Mouse (Mus musculus): ENCODE measurements around the gene Sidt2.
A peak's percentile ranks its signal among the peaks of the same experiment; 100 is the strongest.

Gene Sidt2

DNA sequence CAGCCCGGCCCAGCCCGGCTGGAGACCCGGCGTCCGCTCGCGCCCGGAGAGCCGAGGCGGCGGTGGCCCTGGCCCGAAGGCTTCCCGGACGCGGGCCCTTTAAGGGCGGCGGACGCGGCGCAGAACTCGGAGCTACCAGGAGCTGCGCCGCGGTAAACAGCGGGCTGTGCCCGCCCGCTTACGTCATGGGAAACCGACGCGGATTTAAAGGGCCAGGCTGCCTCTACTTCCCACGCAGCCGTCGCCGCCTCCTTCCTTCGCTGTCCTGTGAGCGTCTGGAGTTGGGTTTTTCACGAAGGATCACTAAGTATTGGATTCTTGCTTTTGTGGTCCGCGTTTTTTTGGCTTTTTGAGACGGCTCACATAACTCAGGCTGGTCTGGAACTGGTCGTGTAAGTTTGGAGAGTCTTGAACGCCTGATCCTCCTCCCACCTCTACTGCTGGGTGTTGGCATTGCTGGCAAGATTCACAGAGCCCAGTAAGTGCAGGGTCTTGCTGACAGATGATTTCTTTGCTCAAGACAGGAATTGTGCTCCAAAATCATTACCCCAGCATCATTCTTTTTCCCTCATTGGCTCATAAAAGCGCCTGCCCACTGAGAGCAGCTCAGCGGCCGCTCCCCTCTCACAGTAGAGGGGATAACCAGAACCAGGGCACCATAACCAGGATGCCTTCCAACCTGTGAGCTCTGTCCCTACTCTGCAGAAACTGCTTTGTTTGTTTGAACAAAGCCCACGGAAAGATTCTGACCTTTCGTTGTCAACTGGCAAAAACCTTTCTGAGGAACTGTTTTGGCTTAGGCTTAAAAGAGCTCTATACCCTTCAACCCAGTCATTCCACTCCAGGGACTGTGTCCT, at the start of gene Sidt2:
TSS of gene Sidt2 (minus strand) at position 152 of the 857 bp plus-strand sequence.
- peak; percentile 94 for DNase-seq (ENCODE audit: low read depth, low spot score)

DNA sequence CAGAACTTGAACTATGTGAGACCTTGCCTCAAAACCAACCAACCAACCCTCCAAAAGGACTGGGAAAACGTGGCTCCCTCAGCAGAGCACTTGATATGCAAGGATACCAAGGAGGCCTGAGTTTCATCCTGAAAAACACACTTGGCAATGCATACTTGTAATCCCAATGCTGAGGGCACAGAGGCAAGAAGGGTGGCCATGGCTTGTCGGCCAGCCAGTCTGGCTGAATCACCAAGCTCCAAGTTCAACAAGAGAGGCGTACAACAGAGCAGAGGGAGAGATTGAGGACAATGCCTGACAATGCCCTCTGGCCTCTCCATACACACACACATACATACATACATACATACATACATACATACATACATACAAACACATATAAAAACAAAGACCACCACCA, 49.5 kb upstream of the Sidt2 start:
- DNase-seq (ENCODE audit: low read depth, low spot score) = no peak

DNA sequence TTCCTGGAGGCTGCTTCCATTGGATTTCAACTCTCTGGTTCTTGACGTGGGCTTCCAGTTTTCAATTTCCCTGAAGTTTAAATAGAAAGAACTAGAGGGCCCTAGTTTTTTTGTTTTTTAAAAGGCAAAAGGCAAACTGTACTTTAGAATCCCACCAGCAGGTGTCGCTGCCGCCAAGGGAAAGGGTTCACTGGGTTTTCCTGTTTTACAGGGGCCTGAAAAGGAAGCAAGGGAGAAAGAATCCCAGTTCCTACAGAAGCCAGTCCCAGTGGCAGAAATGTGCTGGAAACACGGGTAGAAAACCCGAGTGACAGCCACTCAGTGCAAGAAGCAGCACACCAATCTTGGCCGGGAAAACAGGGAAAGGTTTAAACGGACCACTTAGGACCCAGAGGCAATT, 48.7 kb upstream of the Sidt2 start:
- peak; percentile 79 for DNase-seq (ENCODE audit: low read depth, low spot score)

DNA sequence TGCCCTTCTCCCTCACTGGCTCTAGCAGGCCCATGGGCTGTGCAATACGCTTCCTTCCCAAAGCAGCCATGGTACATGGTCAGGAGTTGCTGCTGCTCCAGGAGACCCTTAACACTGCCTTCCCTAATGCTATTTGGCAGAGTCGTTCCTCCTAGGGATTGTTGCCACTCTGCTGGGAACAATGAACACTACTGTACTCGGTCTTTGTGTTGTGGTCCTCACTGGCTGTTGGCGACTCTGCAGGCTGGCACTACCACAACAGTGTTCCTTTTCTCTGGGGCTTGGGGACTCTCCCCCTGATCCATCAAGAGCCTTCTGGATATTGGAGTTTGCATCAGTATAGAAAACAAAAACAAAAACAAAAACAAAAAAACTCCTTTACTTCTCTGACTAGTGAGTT, 44.0 kb upstream of the Sidt2 start:
- no peak for DNase-seq (ENCODE audit: low read depth, low spot score)

DNA sequence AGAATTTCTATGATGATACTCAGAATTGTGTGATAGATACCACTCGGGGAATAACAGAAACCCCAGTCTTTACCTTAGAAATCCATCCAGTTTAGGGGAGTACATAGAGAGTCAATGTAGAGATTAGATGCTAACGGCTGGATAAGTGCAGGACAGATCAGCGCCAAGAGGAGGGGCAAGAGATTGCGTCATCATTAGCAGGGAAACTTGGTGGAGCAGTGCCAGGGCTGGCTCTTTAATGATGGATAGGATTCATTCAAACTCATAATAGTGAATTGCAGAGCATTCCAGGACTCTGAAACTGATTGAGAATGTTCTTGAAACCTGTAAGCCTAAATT, 30.1 kb upstream of the Sidt2 start:
- DNase-seq (ENCODE audit: low read depth, low spot score) = peak; percentile 62

DNA sequence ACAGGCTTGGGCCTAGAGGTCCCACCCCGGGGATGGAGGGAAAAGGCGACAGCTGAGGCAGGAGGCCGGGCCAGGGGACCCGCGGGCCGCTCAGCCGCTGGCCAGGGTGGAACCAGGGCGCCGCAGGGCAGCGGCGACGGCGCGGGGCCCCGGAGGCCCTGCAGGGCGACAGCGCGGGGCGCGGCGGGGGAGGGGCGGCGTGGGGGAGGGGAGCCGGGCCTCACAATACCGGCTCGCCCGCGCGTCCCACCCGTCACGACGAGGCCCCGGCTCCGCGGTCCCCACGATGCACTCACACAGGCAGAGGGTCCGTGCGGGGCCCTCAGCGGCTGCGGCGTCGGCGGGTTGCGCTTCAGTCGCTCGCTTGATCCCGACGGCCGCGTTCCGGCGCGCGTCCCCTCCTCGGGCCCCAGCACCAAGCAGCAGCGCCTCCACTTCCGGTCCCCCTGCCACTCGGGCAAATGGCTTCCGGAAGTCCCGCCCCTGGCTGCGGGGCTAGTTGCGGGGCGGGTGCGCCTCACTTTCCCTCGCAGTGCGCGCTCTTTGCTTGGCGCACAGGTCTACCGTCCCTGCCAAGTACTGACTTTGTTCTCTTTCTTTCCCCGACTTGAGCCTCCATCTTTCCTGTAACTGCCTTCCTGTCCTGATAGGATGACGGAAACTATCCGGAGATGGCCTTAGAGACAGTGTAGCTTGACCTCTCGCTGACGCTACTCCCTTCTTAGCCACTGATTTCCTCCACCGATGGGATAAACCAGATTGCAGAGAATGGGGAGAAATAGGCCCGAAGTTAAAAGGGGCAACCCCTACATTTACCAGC, 29.6 kb upstream of the Sidt2 start:
- DNase-seq (ENCODE audit: low read depth, low spot score) = peak; percentile 93

DNA sequence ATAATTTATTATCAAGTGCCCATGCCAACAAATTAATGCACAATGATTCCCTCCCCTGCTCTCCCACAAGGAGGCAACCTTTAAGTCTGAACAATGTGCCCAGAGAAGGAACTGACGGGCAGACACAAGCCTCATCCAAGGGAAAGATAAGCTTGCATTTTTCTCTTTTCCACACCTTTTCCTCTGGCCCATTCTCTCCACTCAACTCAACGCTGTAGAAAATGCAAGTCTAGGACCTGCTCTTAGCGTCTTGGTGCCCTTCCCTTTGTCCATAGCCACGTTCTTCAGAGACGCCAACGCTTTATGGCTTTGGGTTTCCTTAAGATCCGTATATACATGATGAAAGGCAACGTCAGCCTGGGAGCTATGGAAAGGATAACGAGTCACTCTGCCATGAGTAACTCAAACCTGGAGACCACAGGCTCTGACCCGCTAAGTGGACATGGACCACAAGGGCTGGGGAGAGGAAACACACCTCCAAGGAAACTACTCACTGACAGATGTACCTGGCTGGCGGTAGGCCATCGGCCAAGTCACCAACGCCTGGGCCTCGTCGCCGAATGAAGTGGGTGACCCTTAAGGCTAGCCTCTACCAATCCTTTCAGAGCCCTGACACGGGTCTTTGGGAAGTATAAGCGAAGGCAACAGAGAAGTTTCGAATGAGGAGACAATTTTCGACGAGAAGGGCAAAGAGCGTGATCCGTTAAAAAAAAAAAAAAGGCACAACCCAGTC, 28.8 kb upstream of the Sidt2 start:
- peak; percentile 42 for DNase-seq (ENCODE audit: low read depth, low spot score)

DNA sequence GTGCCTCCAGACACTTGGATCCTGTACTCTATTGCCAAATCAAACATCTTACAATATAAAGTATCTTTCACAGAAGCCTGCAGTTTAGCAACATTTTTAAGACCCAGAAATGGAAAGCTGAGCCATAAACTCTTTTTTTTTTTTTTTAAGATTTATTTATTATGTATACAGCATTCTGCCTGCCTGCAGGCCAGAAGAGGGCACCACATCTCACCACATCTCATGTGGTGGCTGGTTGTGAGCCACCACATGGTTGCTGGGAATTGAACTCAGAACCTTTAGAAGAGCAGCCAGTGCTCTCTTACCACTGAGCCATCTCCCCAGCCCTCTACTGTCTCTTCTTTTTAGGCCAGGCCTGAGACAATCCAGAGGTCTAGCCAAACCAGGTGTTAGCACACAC, 26.3 kb upstream of the Sidt2 start:
- peak; percentile 64 for DNase-seq (ENCODE audit: low read depth, low spot score)

DNA sequence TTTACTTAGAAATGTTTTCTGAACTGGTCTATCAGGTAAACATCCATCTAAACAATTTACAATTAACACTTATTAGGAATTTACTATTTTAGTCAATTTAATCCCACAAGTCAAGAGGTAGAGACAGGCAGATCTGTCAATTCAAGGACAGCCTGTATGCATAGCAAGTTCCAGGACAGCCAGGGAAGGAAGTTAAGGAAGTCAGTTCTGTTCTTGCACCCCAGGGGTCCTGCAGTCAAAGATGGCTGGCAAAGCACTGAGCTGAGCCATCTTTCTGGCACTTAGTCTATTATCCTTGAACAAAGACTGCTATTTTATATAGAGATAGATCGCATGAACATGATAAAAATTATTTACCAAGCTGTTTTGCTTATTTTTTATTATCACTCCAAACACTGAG, 25.6 kb upstream of the Sidt2 start:
- no peak for DNase-seq (ENCODE audit: low read depth, low spot score)

DNA sequence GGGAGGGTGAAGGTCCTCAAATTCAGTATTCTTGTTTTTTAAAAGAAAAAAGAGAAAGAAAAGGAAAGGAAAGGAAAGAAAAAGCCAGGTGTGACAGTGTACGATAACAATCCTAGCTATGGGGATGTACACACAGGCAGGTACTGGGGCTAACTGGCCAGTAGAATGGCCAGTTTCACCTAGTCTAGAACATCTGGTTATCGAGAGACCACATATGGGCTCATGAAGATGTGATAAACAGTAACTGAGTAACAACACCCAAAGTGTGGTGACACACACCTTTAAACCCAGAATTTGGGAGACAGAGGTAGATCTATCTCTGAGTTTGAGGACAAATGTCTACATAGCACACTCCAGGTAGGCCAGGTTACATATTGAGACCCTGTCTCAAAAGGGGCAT, 24.7 kb upstream of the Sidt2 start:
- DNase-seq (ENCODE audit: low read depth, low spot score) = no peak

DNA sequence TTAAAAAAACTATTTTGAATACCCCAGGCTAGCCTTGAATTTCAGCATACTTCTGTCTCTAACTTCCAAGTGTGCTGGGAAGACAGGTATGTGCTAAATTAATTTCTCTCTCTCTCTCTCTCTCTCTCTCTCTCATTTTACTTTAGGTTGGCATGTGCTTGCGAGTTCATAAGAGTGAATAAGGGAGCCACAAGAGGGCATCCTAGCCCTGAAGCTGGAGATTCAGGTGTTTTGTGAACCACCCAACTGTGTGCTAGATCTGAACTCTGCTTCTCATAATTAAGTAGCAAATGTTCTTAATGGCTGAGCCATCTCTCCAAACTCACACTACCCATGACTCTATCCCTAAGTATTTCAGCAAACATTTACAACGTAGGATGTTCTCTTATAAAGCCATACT, 21.8 kb upstream of the Sidt2 start:
- peak; percentile 57 for DNase-seq (ENCODE audit: low read depth, low spot score)

DNA sequence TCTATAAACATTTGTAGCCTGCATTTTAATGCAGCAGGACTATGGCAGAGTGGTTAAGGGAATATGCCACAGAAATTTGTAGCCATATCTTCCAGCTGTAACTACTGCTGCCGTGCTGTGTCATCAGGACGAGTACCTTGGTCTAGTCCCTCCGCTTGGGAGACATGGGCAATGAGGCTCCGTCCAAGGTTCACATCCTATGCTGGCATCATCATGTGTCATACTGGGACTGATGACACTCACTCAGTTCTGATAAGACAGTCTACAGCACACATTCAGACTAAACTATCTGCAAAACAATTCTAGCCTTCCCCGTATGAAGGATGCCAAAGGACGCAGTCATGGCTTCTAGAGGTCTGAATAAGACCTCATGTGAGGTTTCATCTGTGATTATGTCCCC, 8.5 kb upstream of the Sidt2 start:
- no peak for DNase-seq (ENCODE audit: low read depth, low spot score)

DNA sequence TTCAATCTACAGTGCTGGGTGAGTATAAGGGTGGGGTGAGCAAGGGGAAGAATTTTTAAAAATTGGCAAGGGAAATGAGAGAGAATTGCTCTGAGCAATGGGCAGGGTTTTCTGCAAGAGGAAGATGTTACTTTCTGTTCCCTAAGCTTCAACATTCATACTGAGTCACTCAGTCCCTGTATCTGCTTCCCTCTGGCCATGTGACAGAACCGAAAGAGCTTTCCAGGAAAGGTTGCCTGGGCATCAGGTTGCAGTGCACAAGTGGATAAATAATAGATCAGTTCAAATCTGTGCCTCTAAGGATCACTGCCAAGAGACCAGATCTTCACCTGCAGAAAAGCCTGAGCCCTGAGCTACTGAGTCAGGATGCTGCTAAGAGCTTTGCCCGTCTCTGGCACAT, 6.8 kb upstream of the Sidt2 start:
- no peak for DNase-seq (ENCODE audit: low read depth, low spot score)

DNA sequence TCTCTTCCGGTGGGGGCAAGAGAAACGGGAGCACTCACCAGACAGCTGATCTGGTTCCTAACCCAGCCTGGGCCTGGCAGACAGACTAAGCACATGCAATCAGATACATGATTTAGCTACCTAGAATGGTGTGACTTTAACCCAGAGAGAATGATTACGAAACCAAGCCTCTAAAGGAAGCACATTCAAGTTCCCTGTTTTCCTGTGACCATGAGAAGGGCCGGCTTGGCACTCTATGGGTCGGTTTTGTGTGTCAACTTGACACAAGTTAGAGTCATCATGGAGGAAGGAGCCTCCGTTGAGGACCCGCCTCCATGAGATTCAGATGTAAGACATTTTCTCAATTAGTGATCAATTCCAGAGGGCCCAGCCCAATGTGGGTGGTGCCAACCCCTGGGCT, 4.6 kb upstream of the Sidt2 start:
- no peak for DNase-seq (ENCODE audit: low read depth, low spot score)

DNA sequence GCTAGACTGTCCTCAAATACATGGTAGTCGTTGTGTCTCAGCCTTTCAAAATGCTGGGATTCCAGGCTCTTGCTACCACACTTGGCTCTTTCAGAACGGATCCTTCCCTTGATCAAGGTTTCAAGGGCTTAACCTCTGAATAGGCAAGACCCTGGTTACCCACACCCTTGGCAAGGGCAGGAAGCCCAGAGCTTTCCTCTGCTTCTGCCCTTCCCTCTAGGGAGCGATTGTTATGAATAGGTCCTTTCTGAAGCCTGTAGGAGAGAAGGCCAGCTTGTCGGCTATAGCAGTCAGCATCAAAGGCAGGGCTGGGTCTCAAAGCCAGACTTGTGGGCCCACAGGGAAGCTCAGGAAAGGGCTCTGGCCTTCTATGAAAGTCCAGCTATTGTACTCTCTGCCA, 3.8 kb upstream of the Sidt2 start:
- DNase-seq (ENCODE audit: low read depth, low spot score) = no peak

DNA sequence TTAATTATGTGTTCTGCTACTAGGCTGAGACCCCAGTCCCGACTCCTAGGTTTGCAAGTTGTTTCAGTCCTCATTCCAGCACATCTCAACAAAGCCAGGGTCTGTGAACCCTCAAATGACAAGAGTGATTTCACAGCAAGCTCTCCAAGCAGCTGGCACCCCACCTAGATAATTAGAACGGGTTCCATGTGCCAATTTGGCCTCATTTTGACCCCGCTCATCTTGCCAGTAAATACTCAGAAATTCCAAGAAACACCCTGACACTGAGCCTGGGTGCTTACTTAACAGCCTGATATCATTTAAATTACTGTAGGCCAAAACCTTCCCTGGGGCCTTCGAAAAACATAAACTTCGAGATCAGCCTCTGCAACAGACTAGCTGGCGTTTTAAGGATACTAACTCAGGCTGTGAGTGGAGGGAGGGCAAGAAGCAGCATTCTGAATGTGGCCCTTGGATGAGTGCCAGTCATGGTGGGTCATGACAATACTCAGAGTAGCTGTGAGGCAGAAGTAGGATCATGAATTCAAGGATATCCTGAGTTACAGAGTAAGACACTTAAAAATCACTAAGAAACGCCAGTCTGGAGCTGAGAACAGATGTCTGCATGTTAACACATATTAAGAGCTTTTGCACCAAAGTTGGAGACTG, 3.1 kb upstream of the Sidt2 start:
- no peak for DNase-seq (ENCODE audit: low read depth, low spot score)

DNA sequence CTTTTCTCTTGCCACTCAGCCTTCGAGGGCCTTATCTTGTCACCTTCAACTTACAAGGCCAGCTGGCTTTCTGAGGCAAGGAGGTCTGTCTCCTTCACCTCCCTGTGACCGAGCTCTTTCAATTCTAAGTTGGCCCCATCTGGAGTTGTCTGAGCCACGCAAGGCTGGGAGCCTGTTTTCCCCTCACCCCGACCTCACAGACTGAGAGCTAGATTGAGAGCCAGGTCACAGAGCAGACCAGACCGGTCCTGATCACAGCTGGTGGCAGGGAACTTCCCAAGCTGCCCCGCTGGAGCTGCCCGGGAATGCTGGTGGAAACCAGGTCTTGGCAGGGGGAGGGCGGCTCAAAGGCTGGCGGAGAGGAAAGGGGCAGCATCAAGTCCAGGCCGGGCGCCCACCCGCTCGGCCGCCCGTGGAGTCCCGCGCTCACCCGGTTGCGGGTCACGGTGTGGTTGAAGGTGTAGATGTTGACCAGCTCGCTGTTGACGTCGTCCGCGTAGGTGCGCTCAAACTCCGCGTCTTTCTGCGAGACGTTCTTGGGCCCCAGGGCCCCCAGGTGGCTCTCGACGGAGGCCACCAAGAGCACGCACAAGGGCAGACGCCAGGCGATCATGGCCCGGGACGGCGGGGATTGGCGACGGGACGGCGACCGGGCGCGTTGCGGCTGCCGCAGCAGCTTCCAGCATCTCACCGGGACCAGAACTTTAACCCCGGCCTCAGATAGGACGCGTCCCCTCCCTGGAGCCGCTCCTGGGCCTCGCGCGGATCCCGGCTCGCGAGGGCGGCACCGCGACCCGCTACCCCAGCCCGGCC, 558 bp downstream of the Sidt2 start:
- DNase-seq (ENCODE audit: low read depth, low spot score) = peak; percentile 76

DNA sequence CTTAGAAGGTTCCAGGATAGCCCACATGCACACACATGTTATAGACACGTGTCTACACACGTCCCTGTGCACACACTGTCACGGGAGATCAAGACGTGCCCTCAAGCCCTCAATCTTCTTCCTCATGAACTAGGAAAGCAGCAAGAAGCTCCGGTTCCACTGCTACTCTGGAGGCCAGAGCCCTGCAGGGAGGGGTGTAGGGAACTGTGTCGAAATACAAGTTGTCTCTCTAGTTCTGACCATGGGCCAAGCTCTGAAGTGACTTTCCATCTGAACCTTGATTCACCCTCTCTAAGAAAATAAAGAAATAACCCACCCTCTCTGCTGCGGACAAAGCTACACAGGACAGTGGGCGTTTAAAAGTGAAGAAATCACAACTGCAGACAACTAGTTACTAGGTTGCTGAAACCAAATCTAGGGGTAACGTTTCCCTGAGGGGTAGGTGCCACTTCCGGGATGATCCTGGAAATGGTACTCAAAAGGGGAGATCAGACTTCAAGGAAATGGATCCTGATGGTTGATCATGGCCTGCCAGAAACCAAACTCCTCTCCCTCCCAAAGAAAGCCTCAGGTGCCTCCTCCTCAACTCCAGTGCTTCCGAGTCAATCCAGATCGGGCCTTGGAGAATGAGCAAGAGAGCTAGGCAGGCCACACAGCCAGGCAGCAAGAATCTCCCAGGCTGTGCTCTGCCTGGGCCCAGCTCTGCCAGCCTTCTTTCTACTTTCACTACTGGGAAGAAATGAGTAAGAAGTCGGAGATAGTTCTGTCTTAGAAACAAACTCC, 1.4 kb downstream of the Sidt2 start:
- peak; percentile 61 for DNase-seq (ENCODE audit: low read depth, low spot score)

DNA sequence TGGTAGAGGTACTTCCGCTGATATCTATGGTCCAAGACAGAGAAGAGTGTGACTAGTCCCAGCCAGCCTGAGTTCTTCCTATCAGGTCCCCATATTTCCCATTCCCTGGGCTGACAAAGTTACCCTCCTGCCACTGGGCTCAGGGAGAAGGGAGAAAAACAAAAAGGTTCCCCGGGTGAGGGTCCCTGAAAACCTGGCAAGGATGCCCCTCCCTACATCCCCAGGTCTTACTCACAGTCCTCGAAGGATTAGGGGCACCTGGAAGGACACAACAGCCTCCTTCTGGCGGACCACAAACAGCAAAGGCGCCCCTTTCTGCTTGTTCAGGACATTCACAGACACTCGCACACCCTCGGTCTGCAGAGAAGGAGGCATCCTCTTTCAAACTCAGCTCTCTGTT, 2.2 kb downstream of the Sidt2 start:
- DNase-seq (ENCODE audit: low read depth, low spot score) = no peak

DNA sequence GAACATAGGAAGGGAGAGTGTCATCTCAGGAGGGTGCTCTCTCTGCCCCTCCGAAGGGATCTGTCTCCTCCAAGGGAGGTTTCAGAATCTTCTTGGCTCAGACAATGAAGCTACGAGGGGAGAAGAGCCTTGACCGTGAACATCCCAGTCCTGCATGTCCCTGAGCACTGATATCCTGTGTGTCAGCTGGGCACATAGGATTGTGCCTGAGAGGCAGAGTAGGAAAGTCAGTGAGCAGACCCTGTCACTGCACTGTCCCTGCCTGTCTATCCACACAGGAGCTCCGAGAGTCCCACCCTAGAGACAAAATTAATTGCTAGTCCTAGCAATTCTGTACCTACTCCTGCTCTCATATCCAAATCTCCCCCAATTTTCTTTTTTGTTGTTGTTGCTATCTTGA, 3.0 kb downstream of the Sidt2 start:
- no peak for DNase-seq (ENCODE audit: low read depth, low spot score)
